Mouse (Mus musculus) limb, embryonic 12.5 days (tissue): ENCODE measurements around the gene Ryr1. TPM values are rescaled to one million over a fixed set of nuclear protein-coding genes. Genes with fewer than 3 reads are reported as not detected.
"Not testable (repeated sequence)": the region's sequence is repeated elsewhere in the genome, so short reads cannot be mapped to it uniquely, and the experiment has no call there.

ENCODE experiments used
- ATAC-seq: fragments of 200-750 bp; cut with Nextera tagmentation; 2 replicates; pipeline ENCODE4 v1.8.0; 2017; ENCODE audit warnings: low read depth, moderate TSS enrichment; ENCODE audit not compliant: insufficient number of reproducible peaks, insufficient read depth, low FRiP score, low TSS enrichment
- H3K27ac ChIP-seq: fragments of 300-500 bp; sonication (generic); 2 replicates; pipeline ENCODE4 v1.5.1; 2016; ENCODE audit warnings: mild to moderate bottlenecking, moderate library complexity
- H3K27me3 ChIP-seq: fragments of 300-500 bp; sonication (generic); 2 replicates; pipeline ENCODE4 v1.6.1; 2016; ENCODE audit warnings: mild to moderate bottlenecking, moderate library complexity
- H3K36me3 ChIP-seq: fragments of 300-500 bp; sonication (generic); 2 replicates; pipeline ENCODE4 v1.6.1; 2016; ENCODE audit warnings: mild to moderate bottlenecking, moderate library complexity
- H3K4me1 ChIP-seq: fragments of 300-500 bp; sonication (generic); replicated peaks from 2 replicates; pipeline ENCODE4 v1.6.1; 2016
- H3K4me2 ChIP-seq: fragments of 300-500 bp; sonication (generic); 2 replicates; pipeline ENCODE4 v1.6.1; 2016; ENCODE audit warnings: mild to moderate bottlenecking, moderate library complexity
- H3K4me3 ChIP-seq: fragments of 300-500 bp; sonication (generic); replicated peaks from 2 replicates; pipeline ENCODE4 v1.5.1; 2016; ENCODE audit warnings: mild to moderate bottlenecking
- H3K9ac ChIP-seq: fragments of 300-500 bp; sonication (generic); replicated peaks from 2 replicates; pipeline ENCODE4 v1.6.1; 2016; ENCODE audit warnings: mild to moderate bottlenecking, moderate library complexity
- H3K9me3 ChIP-seq: fragments of 300-500 bp; sonication (generic); 2 replicates; pipeline ENCODE4 v1.6.1; 2016; ENCODE audit warnings: mild to moderate bottlenecking, moderate library complexity
- WGBS: fragments of 180-500 bp; shearing (Covaris S2); methylation state at CpG from one replicate; pipeline ENCODE4 v1.1.7; 2016; 5-methylcytosine and 5-hydroxymethylcytosine counted together
- polyA plus RNA-seq: library from polyadenylated mRNA; unstranded; fragments of >200 nt; fragmentation: Nextera tagmentation; extraction: Ambion mirVana; gene quantifications from 2 replicates; pipeline ENCODE4 v1.2.1, GENCODE M21; 2016

Ryr1 gene
- polyA plus RNA-seq, 1 experiment from 2014 or later = 5.0 TPM

DNA sequence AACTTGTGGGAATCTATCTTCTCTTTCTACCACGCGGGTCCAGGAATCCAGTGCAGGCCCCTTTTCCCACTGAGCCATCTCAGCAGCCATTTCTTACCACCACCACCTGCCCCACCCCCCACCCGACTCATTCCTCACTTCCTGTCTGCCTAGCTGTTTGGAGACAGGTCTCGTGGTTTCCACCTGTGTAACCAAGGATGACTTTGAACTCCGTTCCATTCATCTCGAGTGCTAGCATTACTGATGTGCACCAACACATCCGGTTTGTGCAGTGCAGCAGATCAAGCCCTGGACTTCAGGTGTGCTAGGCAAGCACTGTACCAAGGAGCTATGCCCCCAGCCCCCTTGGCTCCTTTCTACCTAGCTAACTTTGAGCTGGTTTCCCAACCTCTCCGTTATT, 16.4 kb upstream of the Ryr1 start:
- no peaks in the 10 kb centered on the region for H3K9me3 ChIP-seq
- no peak overlapping the region for H3K4me2 ChIP-seq
- H3K27ac ChIP-seq = no peak overlapping the region
- WGBS = 81% methylated on average over 8 of the region's 8 CpGs
- no peak overlapping the region for H3K4me3 ChIP-seq
- H3K36me3 ChIP-seq = no peaks in the 10 kb centered on the region
- H3K9ac ChIP-seq = no peak overlapping the region
- H3K4me1 ChIP-seq = no peaks in the 10 kb centered on the region
- no peak for ATAC-seq
- no peaks in the 10 kb centered on the region for H3K27me3 ChIP-seq

DNA sequence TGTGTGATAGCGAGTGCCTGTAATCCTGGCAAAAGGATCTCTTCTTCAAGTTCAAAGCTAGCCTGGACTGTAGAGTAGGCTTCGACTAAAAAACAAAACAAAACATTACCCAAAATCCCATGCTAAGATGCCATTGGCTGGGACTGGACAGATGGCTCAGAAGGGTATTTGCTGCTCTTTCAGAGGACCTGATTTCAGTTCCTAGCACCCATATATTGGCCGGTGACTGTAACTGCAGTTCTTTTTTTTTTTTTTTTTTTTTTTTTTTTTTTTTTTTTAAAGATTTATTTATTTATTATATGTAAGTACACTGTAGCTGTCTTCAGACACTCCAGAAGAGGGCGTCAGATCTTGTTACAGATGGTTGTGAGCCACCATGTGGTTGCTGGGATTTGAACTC, 14.3 kb upstream of the Ryr1 start:
- H3K9me3 ChIP-seq, H3K4me3 ChIP-seq, H3K9ac ChIP-seq, ATAC-seq, H3K4me2 ChIP-seq, H3K27ac ChIP-seq, H3K36me3 ChIP-seq: not testable (repeated sequence)
- WGBS = 88% methylated on average over 3 of the region's 4 CpGs
- H3K4me1 ChIP-seq = peaks cover 17% of the 10 kb centered on the region
- H3K27me3 ChIP-seq = peaks cover 12% of the 10 kb centered on the region

DNA sequence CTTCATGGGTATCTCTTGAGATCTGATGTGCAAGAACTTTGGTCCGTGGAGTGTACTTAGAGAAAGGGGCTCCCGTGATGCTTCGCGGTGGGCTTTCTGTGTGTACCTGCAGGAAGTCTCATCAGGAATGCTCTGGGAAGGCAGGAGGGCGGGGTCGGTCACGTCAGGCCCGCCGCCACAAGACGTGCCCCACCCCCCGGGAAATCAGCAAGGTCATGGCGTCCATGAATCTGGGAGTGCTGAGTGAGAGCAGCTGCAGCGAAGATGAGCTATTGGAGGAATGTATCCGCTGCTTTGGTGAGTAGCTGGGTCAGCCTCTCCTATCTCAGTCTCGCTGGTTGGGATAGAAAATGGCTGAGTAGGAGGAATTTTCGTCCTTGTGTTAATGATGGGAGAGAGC, 12.4 kb upstream of the Ryr1 start:
- no peak overlapping the region for H3K9ac ChIP-seq
- H3K4me3 ChIP-seq = no peak overlapping the region
- H3K4me2 ChIP-seq = no peak overlapping the region
- H3K36me3 ChIP-seq = no peaks in the 10 kb centered on the region
- peaks cover 12% of the 10 kb centered on the region for H3K27me3 ChIP-seq
- H3K9me3 ChIP-seq = no peaks in the 10 kb centered on the region
- H3K27ac ChIP-seq = no peak overlapping the region
- ATAC-seq = no peak
- peaks cover 17% of the 10 kb centered on the region for H3K4me1 ChIP-seq
- WGBS = 46% methylated on average over 16 of the region's 16 CpGs

DNA sequence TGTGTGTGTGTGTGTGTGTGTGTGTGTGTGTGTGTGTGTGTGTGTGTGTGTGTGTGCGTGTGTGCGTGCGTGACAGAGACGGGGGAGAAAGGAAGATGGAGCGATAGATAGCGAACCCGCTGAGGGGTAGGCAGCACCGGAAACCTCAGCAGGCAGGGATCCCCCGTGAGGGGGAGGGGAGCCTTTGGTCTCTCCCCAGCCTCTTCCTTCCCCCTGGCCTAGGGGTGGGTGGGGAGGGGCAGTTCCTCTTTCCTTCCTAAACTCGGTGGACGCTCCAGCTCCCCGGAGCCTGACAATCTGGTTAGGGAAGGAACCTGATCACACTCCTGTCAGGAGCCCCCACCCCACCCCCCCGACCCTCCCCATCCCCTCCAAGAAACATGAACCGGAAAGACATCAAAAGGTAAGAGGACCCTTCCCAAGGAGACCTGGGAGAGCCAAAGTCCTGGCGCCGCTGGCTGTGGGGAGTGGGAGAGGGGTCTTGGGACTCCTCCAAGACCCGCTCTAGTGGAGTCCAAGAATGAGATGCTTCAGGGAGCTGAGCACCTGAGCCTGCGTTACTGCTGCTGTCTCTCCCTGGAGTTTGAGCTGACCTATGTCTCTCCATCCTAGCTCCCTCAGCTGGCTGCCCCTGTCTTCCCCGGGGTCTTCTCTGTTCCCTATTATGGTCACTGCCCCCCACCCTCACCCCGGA, 9.9 kb upstream of the Ryr1 start, which contains the start of gene Rasgrp4:
TSS of gene Rasgrp4 (plus strand) at position 159 of the 694 bp plus-strand sequence.
- H3K4me1 ChIP-seq = peaks cover 17% of the 10 kb centered on the region
- ATAC-seq = 0 out of 2 replicates have a peak, but pooled peaks have one; percentile 31

GRCm38 (mm10) chr7:29134230-29134629, 9.3 kb upstream of the Ryr1 start:
- Histone ChIP-seq H3K36me3 (no peaks in the 10 kb centered on the region), H3K9ac (peak overlapping the region; percentile 40; the same call in 1 of the 2 replicates), H3K27me3 (peaks cover 12% of the 10 kb centered on the region), H3K9me3 (no peaks in the 10 kb centered on the region), H3K4me2 (peak overlapping the region; percentile 73), H3K27ac (no peak overlapping the region), H3K4me3 (peak overlapping the region; percentile 38), H3K4me1 (peaks cover 17% of the 10 kb centered on the region)
- ATAC-seq = no peak
- WGBS = under 1% methylated on average over 4 of the region's 4 CpGs

More for the DNA sequence above, 9.9 kb upstream of the Ryr1 start, which contains the start of gene Rasgrp4:
- no peaks in the 10 kb centered on the region for H3K9me3 ChIP-seq
- H3K27ac ChIP-seq = no peak within 1 kb of the TSS
- H3K9ac ChIP-seq = peak within 1 kb of the TSS; percentile 40; the same call in 1 of the 2 replicates
- peaks cover 12% of the 10 kb centered on the region for H3K27me3 ChIP-seq
- peak within 1 kb of the TSS; percentile 73 for H3K4me2 ChIP-seq
- no peaks in the 10 kb centered on the region for H3K36me3 ChIP-seq
- 2% methylated on average over 13 of the region's 20 CpGs for WGBS
- peak within 1 kb of the TSS; percentile 38 for H3K4me3 ChIP-seq

GRCm38 (mm10) chr7:29128725-29129124, 3.7 kb upstream of the Ryr1 start:
- ATAC-seq = no peak
- no peak overlapping the region for H3K4me2 ChIP-seq
- WGBS = 62% methylated on average over 2 of the region's 2 CpGs
- no peak overlapping the region for H3K27ac ChIP-seq
- H3K9me3 ChIP-seq = no peaks in the 10 kb centered on the region
- H3K9ac ChIP-seq = no peak overlapping the region
- H3K27me3 ChIP-seq = 0 out of 2 replicates have a peak, but pooled peaks cover 3% of the 10 kb centered on the region
- H3K4me1 ChIP-seq = peaks cover 14% of the 10 kb centered on the region; the same call in 1 of the 2 replicates
- H3K4me3 ChIP-seq = no peak overlapping the region
- H3K36me3 ChIP-seq = no peaks in the 10 kb centered on the region

GRCm38 (mm10) chr7:29126173-29126915, 1.4 kb upstream of the Ryr1 start:
- Histone ChIP-seq H3K36me3 (no peaks in the 10 kb centered on the region), H3K4me2 (no peak overlapping the region), H3K9me3 (no peaks in the 10 kb centered on the region), H3K9ac (no peak overlapping the region), H3K27me3 (0 out of 2 replicates have a peak, but pooled peaks cover 3% of the 10 kb centered on the region), H3K27ac (no peak overlapping the region), H3K4me3 (no peak overlapping the region), H3K4me1 (peaks cover 15% of the 10 kb centered on the region; the same call in 1 of the 2 replicates)
- 22% methylated on average over 7 of the region's 7 CpGs for WGBS
- ATAC-seq = no peak

- Histone ChIP-seq H3K4me3 (peak overlapping the region; percentile 51), H3K27ac (no peak overlapping the region)
Measured at GRCm38 (mm10) chr7:29123531-29124358, 1.2 kb downstream of the Ryr1 start.

DNA sequence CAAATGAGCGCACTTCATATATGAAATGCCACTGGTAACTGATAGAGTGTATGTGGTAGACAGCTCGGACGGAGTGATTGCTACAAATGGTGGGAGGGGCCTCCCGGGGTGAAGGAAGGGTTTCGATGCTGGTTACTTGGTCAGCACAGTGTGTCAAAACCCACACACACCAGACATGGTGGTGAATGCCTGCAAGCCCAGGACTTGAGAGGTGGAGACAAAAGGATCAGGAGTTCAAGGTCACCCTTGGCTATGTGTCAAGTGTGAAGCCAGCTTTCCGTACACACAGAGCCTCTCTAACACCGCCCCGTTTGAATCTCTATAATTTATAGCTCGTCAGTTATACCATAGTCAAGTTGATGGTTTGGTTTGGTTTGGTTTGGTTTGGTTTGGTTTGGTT, 2.2 kb downstream of the Ryr1 start:
- 89% methylated on average over 9 of the region's 9 CpGs for WGBS
- Histone ChIP-seq H3K4me3 (no peak overlapping the region), H3K27me3 (0 out of 2 replicates have a peak, but pooled peaks cover 3% of the 10 kb centered on the region), H3K36me3 (no peaks in the 10 kb centered on the region), H3K9ac (no peak overlapping the region), H3K9me3 (no peaks in the 10 kb centered on the region), H3K27ac (no peak overlapping the region), H3K4me1 (peaks cover 15% of the 10 kb centered on the region; the same call in 1 of the 2 replicates), H3K4me2 (no peak overlapping the region)
- no peak for ATAC-seq

More at GRCm38 (mm10) chr7:29123531-29124358, 1.2 kb downstream of the Ryr1 start:
- H3K4me2 ChIP-seq = peak overlapping the region; percentile 83
- H3K9ac ChIP-seq = peak overlapping the region; percentile 71; the same call in 1 of the 2 replicates
- H3K36me3 ChIP-seq = no peaks in the 10 kb centered on the region
- H3K9me3 ChIP-seq = no peaks in the 10 kb centered on the region
- 0 out of 2 replicates have a peak, but pooled peaks cover 3% of the 10 kb centered on the region for H3K27me3 ChIP-seq
- peak; percentile 72 for ATAC-seq
- H3K4me1 ChIP-seq = peaks cover 15% of the 10 kb centered on the region; the same call in 1 of the 2 replicates
- WGBS = 54% methylated on average over 5 of the region's 5 CpGs

GRCm38 (mm10) chr7:29119526-29119925, 5.5 kb downstream of the Ryr1 start:
- Histone ChIP-seq H3K4me2 (no peak overlapping the region), H3K4me3 (no peak overlapping the region), H3K27me3 (no peaks in the 10 kb centered on the region), H3K9me3 (no peaks in the 10 kb centered on the region), H3K9ac (no peak overlapping the region), H3K36me3 (peaks cover 4% of the 10 kb centered on the region), H3K27ac (no peak overlapping the region), H3K4me1 (peaks cover 8% of the 10 kb centered on the region; the same call in 1 of the 2 replicates)
- 43% methylated on average over 1 of the region's 1 CpGs for WGBS
- no peak for ATAC-seq
